Mouse (Mus musculus): Measurements from ENCODE around the gene H2-Ab1.

GRCm38 (mm10) chr17:34300071-34300470, 42.6 kb downstream of the H2-Ab1 start:
- TF ChIP-seq CTCF (IDR thresholded peaks at IDR 0.05) (no peak), EP300 (IDR thresholded peaks at IDR 0.05) (no peak)
